Mouse (Mus musculus) stomach, embryonic 15.5 days (tissue): ENCODE results near the gene Ctnnb1. TPM values are rescaled to one million over a fixed set of nuclear protein-coding genes. Genes with fewer than 3 reads are reported as not detected.

Experiments
- ATAC-seq: fragments of 200-750 bp; cut with Nextera tagmentation; 2 replicates; pipeline ENCODE4 v1.8.0; 2017; ENCODE audit warnings: low read depth, moderate number of reproducible peaks, moderate TSS enrichment; ENCODE audit not compliant: insufficient read depth, low FRiP score
- H3K27ac ChIP-seq: fragments of 300-500 bp; sonication (generic); 2 replicates; pipeline ENCODE4 v1.5.1; 2015; ENCODE audit warnings: mild to moderate bottlenecking, inconsistent platforms
- H3K27me3 ChIP-seq: fragments of 300-500 bp; sonication (generic); replicated peaks from 2 replicates; pipeline ENCODE4 v1.6.1; 2015; ENCODE audit warnings: inconsistent platforms
- H3K36me3 ChIP-seq: fragments of 300-500 bp; sonication (generic); 2 replicates; pipeline ENCODE4 v1.6.1; 2015; ENCODE audit warnings: inconsistent platforms
- H3K4me1 ChIP-seq: fragments of 300-500 bp; sonication (generic); 2 replicates; pipeline ENCODE4 v1.6.1; 2015; ENCODE audit warnings: inconsistent platforms
- H3K4me2 ChIP-seq: fragments of 300-500 bp; sonication (generic); 2 replicates; pipeline ENCODE4 v1.6.1; 2015; ENCODE audit warnings: mild to moderate bottlenecking, inconsistent platforms
- H3K4me3 ChIP-seq: fragments of 300-500 bp; sonication (generic); replicated peaks from 2 replicates; pipeline ENCODE4 v1.5.1; 2015; ENCODE audit warnings: inconsistent platforms
- H3K9ac ChIP-seq: fragments of 300-500 bp; sonication (generic); 2 replicates; pipeline ENCODE4 v1.6.1; 2015; ENCODE audit warnings: inconsistent platforms
- H3K9me3 ChIP-seq: fragments of 300-500 bp; sonication (generic); 2 replicates; pipeline ENCODE4 v1.6.1; 2016; ENCODE audit warnings: inconsistent platforms
- WGBS: fragments of 180-500 bp; shearing (Covaris S2); methylation state at CpG from one replicate; pipeline ENCODE4 v1.1.7; 2015; 5-methylcytosine and 5-hydroxymethylcytosine counted together
- polyA plus RNA-seq: library from polyadenylated mRNA; unstranded; fragments of >200 nt; fragmentation: Nextera tagmentation; extraction: Ambion mirVana; gene quantifications from 2 replicates; pipeline ENCODE4 v1.2.1, GENCODE M21; 2015

Gene Ctnnb1
- polyA plus RNA-seq, 1 experiment from 2014 or later: 502 TPM

GRCm38 (mm10) chr9:120926939-120927606, 1.9 kb upstream of the Ctnnb1 start:
- Histone ChIP-seq H3K9ac (no peak overlapping the region), H3K27me3 (no peaks in the 10 kb centered on the region), H3K36me3 (no peaks in the 10 kb centered on the region), H3K27ac (peak overlapping the region; percentile 35; the same call in 1 of the 2 replicates), H3K4me2 (no peak overlapping the region), H3K9me3 (no peaks in the 10 kb centered on the region), H3K4me3 (no peak overlapping the region), H3K4me1 (no peaks in the 10 kb centered on the region)
- WGBS: 15% methylated on average over 9 of the region's 9 CpGs
- no peak for ATAC-seq

DNA sequence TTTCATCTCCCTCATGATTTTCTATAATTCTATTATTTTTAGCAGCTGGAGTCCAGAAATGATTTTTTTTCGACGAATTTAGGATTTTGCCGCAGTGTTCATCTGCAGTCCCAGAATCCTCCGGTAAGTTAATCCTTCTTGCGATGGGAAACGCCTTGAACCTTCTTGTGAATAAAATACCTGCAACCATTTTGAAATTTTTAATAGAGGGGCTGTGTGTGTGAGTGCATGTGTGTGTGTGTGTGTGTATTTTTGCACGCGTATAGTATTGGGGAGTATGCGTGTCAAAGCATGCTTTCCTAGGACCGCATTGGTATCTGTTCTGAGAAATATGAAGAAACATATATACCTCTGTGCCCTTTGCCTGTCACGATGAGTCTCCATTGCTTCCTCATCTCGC, 1.0 kb downstream of the Ctnnb1 start:
- no peak overlapping the region for H3K4me3 ChIP-seq
- no peaks in the 10 kb centered on the region for H3K9me3 ChIP-seq
- H3K4me1 ChIP-seq: 0 out of 2 replicates have a peak, but pooled peaks cover 4% of the 10 kb centered on the region
- H3K4me2 ChIP-seq: no peak overlapping the region
- no peaks in the 10 kb centered on the region for H3K27me3 ChIP-seq
- no peaks in the 10 kb centered on the region for H3K36me3 ChIP-seq
- H3K27ac ChIP-seq: no peak overlapping the region
- no peak overlapping the region for H3K9ac ChIP-seq
- 94% methylated on average over 12 of the region's 12 CpGs for WGBS
- no peak for ATAC-seq

GRCm38 (mm10) chr9:120930811-120931210, 1.8 kb downstream of the Ctnnb1 start:
- 58% methylated on average over 8 of the region's 8 CpGs for WGBS
- no peaks in the 10 kb centered on the region for H3K36me3 ChIP-seq
- no peaks in the 10 kb centered on the region for H3K9me3 ChIP-seq
- ATAC-seq: no peak
- no peaks in the 10 kb centered on the region for H3K27me3 ChIP-seq
- no peak overlapping the region for H3K4me3 ChIP-seq
- no peak overlapping the region for H3K27ac ChIP-seq
- peaks cover 10% of the 10 kb centered on the region; the same call in 1 of the 2 replicates for H3K4me1 ChIP-seq
- H3K4me2 ChIP-seq: no peak overlapping the region
- H3K9ac ChIP-seq: no peak overlapping the region

DNA sequence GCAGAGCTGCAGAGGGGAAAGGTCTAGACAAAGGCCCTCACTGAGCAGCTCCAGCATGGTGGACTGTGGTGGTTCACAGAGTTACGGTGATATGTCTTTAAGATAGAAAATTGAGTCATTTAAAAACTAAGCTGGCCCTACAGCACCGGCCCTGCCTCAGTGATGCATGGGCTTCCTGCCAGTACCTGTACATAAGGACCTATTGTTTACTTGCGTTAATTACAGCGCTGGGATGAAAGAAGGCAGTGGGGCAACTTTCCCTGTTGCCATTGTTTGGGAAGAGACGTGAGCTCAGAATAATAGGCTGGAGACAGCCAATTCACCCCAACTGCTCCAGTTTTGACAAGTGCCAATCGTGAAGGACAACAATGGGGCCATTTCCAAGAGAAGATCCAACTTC, 3.4 kb downstream of the Ctnnb1 start:
- H3K4me1 ChIP-seq: peaks cover 22% of the 10 kb centered on the region; the same call in 1 of the 2 replicates
- no peak overlapping the region for H3K9ac ChIP-seq
- ATAC-seq: no peak
- H3K27me3 ChIP-seq: no peaks in the 10 kb centered on the region
- no peak overlapping the region for H3K4me2 ChIP-seq
- 60% methylated on average over 6 of the region's 6 CpGs for WGBS
- no peaks in the 10 kb centered on the region for H3K36me3 ChIP-seq
- H3K9me3 ChIP-seq: no peaks in the 10 kb centered on the region
- peak overlapping the region; percentile 37 for H3K27ac ChIP-seq
- no peak overlapping the region for H3K4me3 ChIP-seq

- peak; percentile 85 for ATAC-seq
- Histone ChIP-seq H3K9ac (peak overlapping the region; percentile 94), H3K27me3 (no peaks in the 10 kb centered on the region), H3K4me3 (peak overlapping the region; percentile 86), H3K4me1 (peaks cover 27% of the 10 kb centered on the region), H3K27ac (peak overlapping the region; percentile 92), H3K9me3 (no peaks in the 10 kb centered on the region), H3K4me2 (peak overlapping the region; percentile 46), H3K36me3 (no peaks in the 10 kb centered on the region)
- 5% methylated on average over 77 of the region's 78 CpGs for WGBS
Measured at GRCm38 (mm10) chr9:120932797-120933586, 4.0 kb downstream of the Ctnnb1 start.

GRCm38 (mm10) chr9:120933587-120933885, 4.5 kb downstream of the Ctnnb1 start:
- ATAC-seq: peak; percentile 69
- peak overlapping the region; percentile 94 for H3K9ac ChIP-seq
- WGBS: 1% methylated on average over 15 of the region's 58 CpGs
- peak overlapping the region; percentile 65 for H3K4me2 ChIP-seq
- peak overlapping the region; percentile 86 for H3K4me3 ChIP-seq
- peaks cover 31% of the 10 kb centered on the region for H3K4me1 ChIP-seq
- H3K27ac ChIP-seq: peak overlapping the region; percentile 92
- no peaks in the 10 kb centered on the region for H3K27me3 ChIP-seq
- no peaks in the 10 kb centered on the region for H3K9me3 ChIP-seq
- no peaks in the 10 kb centered on the region for H3K36me3 ChIP-seq

DNA sequence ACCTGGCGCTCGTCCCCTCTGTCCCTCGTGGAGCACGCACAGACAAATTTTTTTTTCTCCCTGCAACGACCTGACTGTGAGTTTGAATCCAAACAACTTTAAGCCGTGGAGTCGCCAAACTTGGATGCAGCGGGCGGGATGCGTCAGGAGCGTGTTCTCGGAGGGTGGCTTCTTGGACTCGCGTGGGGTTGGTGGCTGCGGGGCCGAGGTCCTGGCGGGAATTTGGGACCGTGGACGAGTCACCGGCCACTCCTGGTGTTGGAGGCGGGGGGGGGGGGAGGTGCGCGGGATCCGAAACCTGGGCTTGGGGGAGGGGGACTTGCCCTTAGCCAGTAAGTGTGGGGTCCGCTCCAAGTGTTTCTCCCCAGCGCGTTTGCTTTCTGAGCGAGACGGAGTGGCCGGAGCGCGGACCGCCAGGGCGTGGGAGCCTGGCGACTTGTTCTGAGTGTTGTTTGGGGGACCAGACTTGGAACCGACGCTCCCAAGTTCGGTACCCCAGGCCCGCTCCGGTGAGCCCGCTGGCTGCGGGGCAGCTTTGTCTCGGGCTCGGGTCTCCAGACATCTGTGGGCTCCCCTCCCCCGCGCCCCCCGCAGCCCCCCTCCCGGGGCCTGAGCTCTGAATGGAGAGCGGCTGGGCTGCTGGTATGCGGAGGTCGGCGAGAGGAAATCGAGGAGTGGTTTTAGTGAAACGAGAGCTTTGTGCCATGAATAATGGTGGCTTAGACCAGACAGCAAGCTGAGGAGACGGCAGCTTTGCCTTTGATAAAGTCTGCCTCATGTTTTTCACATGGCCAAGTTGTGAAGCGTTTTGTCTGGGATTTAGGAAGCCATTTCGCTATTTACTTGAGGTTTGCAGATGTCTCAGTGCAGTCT, 5.1 kb downstream of the Ctnnb1 start:
- no peaks in the 10 kb centered on the region for H3K36me3 ChIP-seq
- H3K4me3 ChIP-seq: peak overlapping the region; percentile 86
- no peak for ATAC-seq
- WGBS: under 1% methylated on average over 55 of the region's 57 CpGs
- peak overlapping the region; percentile 92 for H3K27ac ChIP-seq
- no peaks in the 10 kb centered on the region for H3K27me3 ChIP-seq
- H3K4me2 ChIP-seq: peak overlapping the region; percentile 65
- peak overlapping the region; percentile 94 for H3K9ac ChIP-seq
- peaks cover 34% of the 10 kb centered on the region for H3K4me1 ChIP-seq
- H3K9me3 ChIP-seq: no peaks in the 10 kb centered on the region

DNA sequence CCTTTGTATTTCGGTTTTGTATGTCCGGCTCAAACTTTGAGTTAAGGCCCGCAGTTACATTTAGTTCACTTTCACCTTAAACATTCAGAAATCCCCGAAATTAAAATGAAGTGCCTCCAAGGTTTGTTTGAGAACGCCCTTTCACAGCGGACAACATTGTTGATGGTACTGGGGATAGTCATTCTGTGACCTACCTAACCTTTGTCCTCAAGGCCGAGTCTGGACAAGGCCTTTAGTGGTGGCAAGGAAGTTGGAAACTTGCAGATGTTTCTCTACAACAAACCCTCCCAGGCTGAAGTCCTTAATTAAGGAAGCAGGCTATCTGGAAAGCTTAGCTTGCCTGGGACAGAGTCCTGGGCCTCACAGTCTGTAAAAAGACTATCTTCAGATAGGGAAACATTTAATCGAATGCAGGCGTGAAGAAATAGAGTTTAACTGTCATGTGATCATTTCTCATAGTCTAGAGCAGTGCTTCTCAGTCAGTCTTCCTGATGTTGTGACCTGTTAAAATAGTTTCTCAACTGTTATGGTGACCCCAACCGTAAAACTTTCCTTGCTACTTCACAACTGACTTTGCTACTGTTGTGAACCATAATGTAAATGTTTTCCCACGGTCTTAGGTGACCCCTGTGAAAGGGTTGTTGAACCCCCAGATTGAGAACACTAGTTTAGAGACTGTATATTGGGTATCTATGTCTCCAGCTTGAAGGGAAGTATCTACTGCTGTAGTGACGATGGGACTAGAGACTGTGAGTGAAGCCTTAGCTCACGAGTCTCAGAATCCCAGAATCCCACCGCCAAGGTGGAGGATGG, 6.0 kb downstream of the Ctnnb1 start:
- H3K27ac ChIP-seq: peak overlapping the region; percentile 92
- no peaks in the 10 kb centered on the region for H3K27me3 ChIP-seq
- H3K4me1 ChIP-seq: peaks cover 43% of the 10 kb centered on the region
- WGBS: 3% methylated on average over 14 of the region's 14 CpGs
- ATAC-seq: no peak
- H3K36me3 ChIP-seq: no peaks in the 10 kb centered on the region
- no peaks in the 10 kb centered on the region for H3K9me3 ChIP-seq
- peak overlapping the region; percentile 65 for H3K4me2 ChIP-seq
- peak overlapping the region; percentile 94; the same call in 1 of the 2 replicates for H3K9ac ChIP-seq
- H3K4me3 ChIP-seq: peak overlapping the region; percentile 86

- H3K4me1 ChIP-seq: peaks cover 46% of the 10 kb centered on the region
- H3K27ac ChIP-seq: peak overlapping the region; percentile 92; the same call in 1 of the 2 replicates
- peak overlapping the region; percentile 65 for H3K4me2 ChIP-seq
- H3K4me3 ChIP-seq: peak overlapping the region; percentile 86
- no peak for ATAC-seq
- 7% methylated on average over 4 of the region's 4 CpGs for WGBS
- H3K9me3 ChIP-seq: no peaks in the 10 kb centered on the region
- H3K9ac ChIP-seq: peak overlapping the region; percentile 17; the same call in 1 of the 2 replicates
- H3K27me3 ChIP-seq: no peaks in the 10 kb centered on the region
- no peaks in the 10 kb centered on the region for H3K36me3 ChIP-seq
Measured at GRCm38 (mm10) chr9:120935634-120935922, 6.6 kb downstream of the Ctnnb1 start.

- H3K27ac ChIP-seq: no peak overlapping the region
- peak overlapping the region; percentile 65 for H3K4me2 ChIP-seq
- H3K9me3 ChIP-seq: no peaks in the 10 kb centered on the region
- no peaks in the 10 kb centered on the region for H3K36me3 ChIP-seq
- ATAC-seq: no peak
- no peaks in the 10 kb centered on the region for H3K27me3 ChIP-seq
- peak overlapping the region; percentile 86 for H3K4me3 ChIP-seq
- peaks cover 49% of the 10 kb centered on the region for H3K4me1 ChIP-seq
- no peak overlapping the region for H3K9ac ChIP-seq
- WGBS: 6% methylated on average over 8 of the region's 8 CpGs
Measured at GRCm38 (mm10) chr9:120936351-120936750, 7.3 kb downstream of the Ctnnb1 start.

GRCm38 (mm10) chr9:120940858-120941257, 11.8 kb downstream of the Ctnnb1 start:
- no peak overlapping the region for H3K4me2 ChIP-seq
- WGBS: 81% methylated on average over 3 of the region's 3 CpGs
- peaks cover 48% of the 10 kb centered on the region for H3K4me1 ChIP-seq
- no peak for ATAC-seq
- no peaks in the 10 kb centered on the region for H3K27me3 ChIP-seq
- no peaks in the 10 kb centered on the region for H3K36me3 ChIP-seq
- H3K4me3 ChIP-seq: no peak overlapping the region
- no peak overlapping the region for H3K9ac ChIP-seq
- no peak overlapping the region for H3K27ac ChIP-seq
- H3K9me3 ChIP-seq: no peaks in the 10 kb centered on the region
